Mouse (Mus musculus): Measurements from ENCODE around the gene Nr2c1.

Gene Nr2c1

GRCm38 (mm10) chr10:94210718-94211618, 63.1 kb downstream of the Nr2c1 start:
- no peak for DNase-seq

- DNase-seq: no peak
Observed at GRCm38 (mm10) chr10:94211725-94212124, 63.9 kb downstream of the Nr2c1 start.

GRCm38 (mm10) chr10:94225026-94225750, 77.4 kb downstream of the Nr2c1 start:
- no peak for DNase-seq

- DNase-seq: no peak
Observed at GRCm38 (mm10) chr10:94230172-94230981, 82.6 kb downstream of the Nr2c1 start.

- no peak for DNase-seq
Observed at GRCm38 (mm10) chr10:94231025-94231424, 83.2 kb downstream of the Nr2c1 start.

- no peak for DNase-seq
Observed at GRCm38 (mm10) chr10:94235200-94235599, 87.4 kb downstream of the Nr2c1 start.

GRCm38 (mm10) chr10:94241346-94241745, 93.5 kb downstream of the Nr2c1 start:
- DNase-seq: no peak

Data from liver (tissue).